Mouse (Mus musculus): ENCODE results near the gene Mpz. TPM values are rescaled to one million over a fixed set of nuclear protein-coding genes. Genes with fewer than 3 reads are reported as not detected.

Gene Mpz
- polyA plus RNA-seq, 1 experiment from 2014 or later = 7.9 TPM

Other genes with a start within 250 kb of the Mpz start
- gene Fcrlb, start 237.8 kb upstream of the Mpz start, polyA plus RNA-seq (2015; fragmentation: Nextera tagmentation; extraction: Ambion mirVana) = 0.35 and 0.43 TPM in 2 replicates
- gene Fcrla, start 223.1 kb upstream of the Mpz start, polyA plus RNA-seq (2015; fragmentation: Nextera tagmentation; extraction: Ambion mirVana) = not detected in 2 replicates
- gene Fcgr2b, start 174.2 kb upstream of the Mpz start, polyA plus RNA-seq (2015; fragmentation: Nextera tagmentation; extraction: Ambion mirVana) = 0.32 and 0.61 TPM in 2 replicates
- 0.31 TPM in 2 replicates for gene Fcgr4, start 131.8 kb upstream of the Mpz start, polyA plus RNA-seq (2015; fragmentation: Nextera tagmentation; extraction: Ambion mirVana)
- gene Fcgr3, start 85.8 kb upstream of the Mpz start, polyA plus RNA-seq (2015; fragmentation: Nextera tagmentation; extraction: Ambion mirVana) = 8.1 and 10.0 TPM in 2 replicates
- gene Cfap126, start 36.8 kb upstream of the Mpz start, polyA plus RNA-seq (2015; fragmentation: Nextera tagmentation; extraction: Ambion mirVana) = 9.4 and 18.4 TPM in 2 replicates
- 256 and 259 TPM in 2 replicates for gene Sdhc, start 108 bp upstream of the Mpz start, polyA plus RNA-seq (2015; fragmentation: Nextera tagmentation; extraction: Ambion mirVana)
- gene Pcp4l1, start 45.6 kb downstream of the Mpz start, polyA plus RNA-seq (2015; fragmentation: Nextera tagmentation; extraction: Ambion mirVana) = 25.1 and 44.1 TPM in 2 replicates
- gene Nr1i3, start 63.3 kb downstream of the Mpz start, polyA plus RNA-seq (2015; fragmentation: Nextera tagmentation; extraction: Ambion mirVana) = 0.32 and 0.48 TPM in 2 replicates
- 35.4 and 42.4 TPM in 2 replicates for gene Tomm40l, start 71.8 kb downstream of the Mpz start, polyA plus RNA-seq (2015; fragmentation: Nextera tagmentation; extraction: Ambion mirVana)
- gene Apoa2, start 74.3 kb downstream of the Mpz start, polyA plus RNA-seq (2015; fragmentation: Nextera tagmentation; extraction: Ambion mirVana) = 4.4 and 6.0 TPM in 2 replicates
- 29.4 and 33.8 TPM in 2 replicates for gene Fcer1g, start 83.7 kb downstream of the Mpz start, polyA plus RNA-seq (2015; fragmentation: Nextera tagmentation; extraction: Ambion mirVana)
- gene Adamts4, start 99.7 kb downstream of the Mpz start, polyA plus RNA-seq (2015; fragmentation: Nextera tagmentation; extraction: Ambion mirVana) = 4.9 and 5.0 TPM in 2 replicates
- gene Ndufs2, start 100.7 kb downstream of the Mpz start, polyA plus RNA-seq (2015; fragmentation: Nextera tagmentation; extraction: Ambion mirVana) = 222 and 228 TPM in 2 replicates
- gene B4galt3, start 119.6 kb downstream of the Mpz start, polyA plus RNA-seq (2015; fragmentation: Nextera tagmentation; extraction: Ambion mirVana) = 105 and 110 TPM in 2 replicates
- gene Ppox, start 130.5 kb downstream of the Mpz start, polyA plus RNA-seq (2015; fragmentation: Nextera tagmentation; extraction: Ambion mirVana) = 45.0 and 51.1 TPM in 2 replicates
- 106 and 107 TPM in 2 replicates for gene Usp21, start 137.3 kb downstream of the Mpz start, polyA plus RNA-seq (2015; fragmentation: Nextera tagmentation; extraction: Ambion mirVana)
- gene Ufc1, start 144.3 kb downstream of the Mpz start, polyA plus RNA-seq (2015; fragmentation: Nextera tagmentation; extraction: Ambion mirVana) = 125 and 128 TPM in 2 replicates
- 51.6 and 52.3 TPM in 2 replicates for gene Dedd, start 178.4 kb downstream of the Mpz start, polyA plus RNA-seq (2015; fragmentation: Nextera tagmentation; extraction: Ambion mirVana)
- 54.8 and 59.7 TPM in 2 replicates for gene Nit1, start 194.9 kb downstream of the Mpz start, polyA plus RNA-seq (2015; fragmentation: Nextera tagmentation; extraction: Ambion mirVana)
- gene Pfdn2, start 195.0 kb downstream of the Mpz start, polyA plus RNA-seq (2015; fragmentation: Nextera tagmentation; extraction: Ambion mirVana) = 164 and 169 TPM in 2 replicates
- gene Klhdc9, start 210.1 kb downstream of the Mpz start, polyA plus RNA-seq (2015; fragmentation: Nextera tagmentation; extraction: Ambion mirVana) = 2.8 and 3.3 TPM in 2 replicates
- 1.4 and 1.7 TPM in 2 replicates for gene Nectin4, start 219.4 kb downstream of the Mpz start, polyA plus RNA-seq (2015; fragmentation: Nextera tagmentation; extraction: Ambion mirVana)
- 1.00 and 1.0 TPM in 2 replicates for gene Arhgap30, start 238.2 kb downstream of the Mpz start, polyA plus RNA-seq (2015; fragmentation: Nextera tagmentation; extraction: Ambion mirVana)